Mouse (Mus musculus) liver, adult 2 months (tissue): ENCODE results near the gene Cbx4.
A peak's percentile ranks its signal among the peaks of the same experiment; 100 is the strongest.

Source experiments
- CTCF ChIP-seq: fragments of 200-500 bp; IDR thresholded peaks from 2 replicates; pipeline ENCODE4 v1.5.1; 2011; ENCODE audit warnings: low read depth, low read length, control low read depth
- POLR2A ChIP-seq: fragments of 200-500 bp; IDR thresholded peaks from 2 replicates; pipeline ENCODE4 v1.6.1; 2011; ENCODE audit warnings: low read length, control low read depth; ENCODE audit not compliant: insufficient read depth; ENCODE audit errors: extremely low read depth

DNA sequence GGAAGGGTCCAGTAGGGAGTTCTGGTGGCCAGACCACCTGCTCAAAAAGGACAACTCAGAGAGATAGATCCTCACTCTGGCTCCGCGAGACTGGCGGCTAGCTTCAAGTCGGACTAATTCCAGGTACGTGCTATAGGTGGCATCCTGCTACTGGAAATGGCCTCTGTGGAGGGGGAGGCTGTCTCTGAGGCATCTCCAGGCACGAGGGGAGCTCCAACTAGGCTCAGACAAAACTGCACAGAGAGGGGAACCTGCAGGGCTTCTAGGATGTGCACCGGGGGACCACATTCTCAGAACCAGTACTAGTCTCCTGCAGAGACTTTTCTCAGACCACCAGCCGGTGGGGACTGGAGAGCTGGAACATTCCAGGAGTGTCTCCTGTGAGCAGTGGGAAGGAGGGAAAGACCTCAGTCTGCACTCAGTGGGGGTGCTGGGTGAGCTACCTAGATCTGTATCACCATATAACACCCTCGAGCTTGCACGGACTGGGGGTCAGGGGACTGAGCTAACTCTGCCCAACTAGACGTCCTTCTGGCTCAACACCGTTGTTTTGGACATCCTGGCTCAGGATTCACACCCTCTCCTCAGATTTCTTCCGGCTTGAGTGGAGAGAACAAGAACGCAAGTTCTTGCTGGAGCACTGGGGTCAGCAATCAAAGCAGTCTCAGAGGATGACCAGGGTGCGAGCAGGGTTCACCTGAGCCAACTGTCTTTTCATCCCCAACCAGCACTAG lies 33.9 kb downstream of the Cbx4 start:
- TF ChIP-seq POLR2A (no peak), CTCF (peak; percentile 62)
